Comparison of ENCODE assay signal across 33 mouse cellular contexts in the genomic region with DNA sequence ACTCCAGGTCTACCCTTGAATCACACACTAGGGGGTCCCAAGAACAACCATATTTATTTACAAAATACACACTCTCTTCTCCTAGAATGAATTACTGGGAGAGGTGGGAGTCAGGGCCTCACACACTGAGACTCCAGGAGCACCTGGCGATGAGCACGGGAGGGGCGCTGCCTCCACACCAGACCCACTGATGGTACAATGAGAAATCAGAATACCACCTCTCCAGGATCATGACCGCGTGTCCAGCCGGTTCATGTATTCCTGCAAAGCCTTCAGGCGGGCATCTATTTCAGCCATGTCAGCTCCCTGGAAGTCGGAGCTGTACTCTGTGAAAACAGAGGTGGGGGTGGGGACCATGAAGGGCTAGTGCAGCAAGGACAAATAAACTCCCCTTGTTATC.
"Had no signal": no experiment of that assay in that cellular context is flagged by ENCODE, and none has a peak within 500 bp of the region (broad histone marks: within the 10 kb centered on the region; RNA-seq: fewer than 3 reads in every experiment).

No protein-coding gene starts in this region.

- H3K27me3 ChIP-seq: hindbrain, embryonic 15.5 days had no signal

- H3K4me3 ChIP-seq: heart, embryonic 12.5 days; heart, embryonic 13.5 days; heart, embryonic 15.5 days; hindbrain, embryonic 10.5 days; hindbrain, embryonic 12.5 days; hindbrain, embryonic 13.5 days; hindbrain, embryonic 15.5 days; intestine, embryonic 15.5 days; kidney, embryonic 15.5 days; layer of hippocampus, adult 2 months; left cerebral cortex, adult 2 months had no signal

- H3K27ac ChIP-seq: heart, embryonic 13.5 days; heart, embryonic 15.5 days; hindbrain, embryonic 10.5 days; hindbrain, embryonic 12.5 days; hindbrain, embryonic 13.5 days; hindbrain, embryonic 14.5 days; hindbrain, embryonic 15.5 days; hindbrain, postnatal 0 days; intestine, embryonic 15.5 days; kidney, embryonic 15.5 days; kidney, postnatal 0 days; layer of hippocampus, adult 2 months; left cerebral cortex, adult 2 months had no signal

- H3K4me2 ChIP-seq: heart, embryonic 12.5 days; heart, embryonic 13.5 days; heart, embryonic 15.5 days; hindbrain, embryonic 12.5 days; hindbrain, embryonic 13.5 days; hindbrain, embryonic 14.5 days; hindbrain, embryonic 15.5 days; intestine, embryonic 15.5 days; kidney, embryonic 15.5 days had no signal

- H3K36me3 ChIP-seq: heart, embryonic 15.5 days; hindbrain, embryonic 12.5 days; hindbrain, embryonic 13.5 days; hindbrain, embryonic 15.5 days had no signal

- H3K9ac ChIP-seq: heart, embryonic 12.5 days; heart, embryonic 13.5 days; heart, embryonic 15.5 days; hindbrain, embryonic 12.5 days; hindbrain, embryonic 14.5 days; hindbrain, embryonic 15.5 days; intestine, embryonic 15.5 days; kidney, embryonic 15.5 days had no signal

- ATAC-seq: hindbrain, embryonic 16.5 days; hindbrain, postnatal 0 days; inflammation-experienced regulatory T-cells, adult 6 months; intestine, embryonic 15.5 days; intestine, embryonic 16.5 days; intestine, postnatal 0 days had no signal

- H3K9me3 ChIP-seq: heart, embryonic 12.5 days; heart, embryonic 13.5 days; heart, embryonic 15.5 days; hindbrain, embryonic 10.5 days; hindbrain, embryonic 12.5 days; hindbrain, embryonic 13.5 days; hindbrain, embryonic 15.5 days; intestine, embryonic 15.5 days; kidney, embryonic 15.5 days had no signal

- DNase-seq: heart, postnatal 10 days; heart, postnatal 36 days; heart, postnatal 4 days; kidney, adult 11 months; kidney, adult 18-20 months; kidney, adult 2 months; kidney, adult 8-10 months; kidney, adult 9 months; kidney, postnatal 10 days; kidney, postnatal 14 days; kidney, postnatal 25 days; kidney, postnatal 36 days; kidney, postnatal 4 days; layer of hippocampus, adult 9-11 months; layer of hippocampus, postnatal 36 days had no signal
